Mouse (Mus musculus) G1E (cell line): ENCODE measurements around the gene Tmem120a.

Experiments used
- CTCF ChIP-seq: IDR thresholded peaks from 2 replicates; pipeline ENCODE4 v1.5.1; 2012; ENCODE audit warnings: low read depth, low read length, inconsistent platforms, mixed read lengths
- GATA1 ChIP-seq: IDR thresholded peaks from 2 replicates; pipeline ENCODE4 v1.6.1; 2012; ENCODE audit warnings: borderline replicate concordance, low read length, inconsistent platforms, mixed read lengths
- GATA2 ChIP-seq: IDR thresholded peaks from 2 replicates; pipeline ENCODE4 v1.6.1; 2012; ENCODE audit warnings: low read depth, low read length, inconsistent platforms, borderline replicate concordance
- TAL1 ChIP-seq: conservative IDR thresholded peaks from 2 replicates; pipeline ENCODE4 v1.6.1; 2012; ENCODE audit warnings: low read depth, low read length, inconsistent platforms, mixed read lengths

GRCm38 (mm10) chr5:135702190-135702589 lies 42.1 kb downstream of the Tmem120a start:
- no peak for TF ChIP-seq CTCF
- no peak for TF ChIP-seq TAL1
- no peak for TF ChIP-seq GATA2
- TF ChIP-seq GATA1 = no peak
